Mouse (Mus musculus): Measurements from ENCODE around the gene Gpd2. TPM values are rescaled to one million over a fixed set of nuclear protein-coding genes. Genes with fewer than 3 reads are reported as not detected.

Gpd2 gene
- total RNA-seq, 2 experiments from 2014 or later = 151 to 203 TPM

- no peak for DNase-seq (ENCODE audit: low spot score)
Observed at GRCm38 (mm10) chr2:57250113-57250512, 12.7 kb downstream of the Gpd2 start.

- no peak for DNase-seq (ENCODE audit: low spot score)
Observed at GRCm38 (mm10) chr2:57251636-57252317, 14.3 kb downstream of the Gpd2 start.

GRCm38 (mm10) chr2:57252542-57253301, 15.3 kb downstream of the Gpd2 start:
- DNase-seq (ENCODE audit: low spot score) = no peak

GRCm38 (mm10) chr2:57254267-57254666, 16.8 kb downstream of the Gpd2 start:
- no peak for DNase-seq (ENCODE audit: low spot score)

GRCm38 (mm10) chr2:57255153-57255670, 17.8 kb downstream of the Gpd2 start:
- no peak for DNase-seq (ENCODE audit: low spot score)

- no peak for DNase-seq (ENCODE audit: low spot score)
Observed at GRCm38 (mm10) chr2:57255836-57256235, 18.4 kb downstream of the Gpd2 start.

- DNase-seq (ENCODE audit: low spot score) = peak; percentile 55
Observed at GRCm38 (mm10) chr2:57256459-57256858, 19.0 kb downstream of the Gpd2 start.

- no peak for DNase-seq (ENCODE audit: low spot score)
Observed at GRCm38 (mm10) chr2:57261286-57262077, 24.0 kb downstream of the Gpd2 start.

- DNase-seq (ENCODE audit: low spot score) = no peak
Observed at GRCm38 (mm10) chr2:57263431-57263830, 26.0 kb downstream of the Gpd2 start.

- DNase-seq (ENCODE audit: low spot score) = no peak
Observed at GRCm38 (mm10) chr2:57264912-57265311, 27.5 kb downstream of the Gpd2 start.

GRCm38 (mm10) chr2:57266679-57267393, 29.4 kb downstream of the Gpd2 start:
- DNase-seq (ENCODE audit: low spot score) = no peak

GRCm38 (mm10) chr2:57267394-57267716, 29.9 kb downstream of the Gpd2 start:
- no peak for DNase-seq (ENCODE audit: low spot score)

- DNase-seq (ENCODE audit: low spot score) = no peak
Observed at GRCm38 (mm10) chr2:57267896-57268295, 30.5 kb downstream of the Gpd2 start.

GRCm38 (mm10) chr2:57268839-57269238, 31.4 kb downstream of the Gpd2 start:
- DNase-seq (ENCODE audit: low spot score) = no peak

GRCm38 (mm10) chr2:57269690-57270435, 32.4 kb downstream of the Gpd2 start:
- peak; percentile 53 for DNase-seq (ENCODE audit: low spot score)

- DNase-seq (ENCODE audit: low spot score) = no peak
Observed at GRCm38 (mm10) chr2:57280190-57280723, 42.8 kb downstream of the Gpd2 start.

- no peak for DNase-seq (ENCODE audit: low spot score)
Observed at GRCm38 (mm10) chr2:57283791-57284190, 46.4 kb downstream of the Gpd2 start.

- DNase-seq (ENCODE audit: low spot score) = no peak
Observed at GRCm38 (mm10) chr2:57285197-57285596, 47.8 kb downstream of the Gpd2 start.

GRCm38 (mm10) chr2:57287986-57288385, 50.6 kb downstream of the Gpd2 start:
- DNase-seq (ENCODE audit: low spot score) = no peak

GRCm38 (mm10) chr2:57293571-57293970, 56.1 kb downstream of the Gpd2 start:
- DNase-seq (ENCODE audit: low spot score) = no peak
